Mouse (Mus musculus): Measurements from ENCODE around the gene Dgat2.

Dgat2 gene

DNA sequence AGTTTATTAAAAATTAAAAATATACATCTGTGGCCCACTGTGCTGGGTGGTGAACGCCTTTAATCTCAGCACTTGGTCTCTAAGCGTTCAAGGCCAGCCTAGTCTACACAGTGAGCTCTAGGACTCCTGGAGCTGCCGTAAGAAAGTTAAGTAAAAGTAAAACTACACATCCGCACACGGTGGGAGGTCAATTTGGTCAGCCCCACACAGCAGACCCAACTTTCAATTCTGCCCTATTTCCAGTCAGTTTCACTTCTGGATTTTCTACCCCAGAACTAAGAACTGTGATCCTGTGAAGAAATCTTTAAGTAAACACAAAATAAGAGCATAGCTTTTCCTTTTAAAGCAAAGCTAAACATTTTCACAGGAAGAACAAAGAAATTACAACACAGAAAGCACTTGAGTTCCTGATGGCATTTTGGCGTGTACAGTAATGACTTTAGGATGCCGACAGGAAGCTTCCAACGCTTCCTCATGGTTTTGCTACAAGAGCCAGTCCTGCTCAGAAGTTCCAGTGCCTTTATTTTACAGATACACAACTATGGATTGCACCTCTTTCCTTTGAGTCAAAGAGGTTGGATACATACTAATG, 48.6 kb downstream of the Dgat2 start:
- DNase-seq = no peak

DNA sequence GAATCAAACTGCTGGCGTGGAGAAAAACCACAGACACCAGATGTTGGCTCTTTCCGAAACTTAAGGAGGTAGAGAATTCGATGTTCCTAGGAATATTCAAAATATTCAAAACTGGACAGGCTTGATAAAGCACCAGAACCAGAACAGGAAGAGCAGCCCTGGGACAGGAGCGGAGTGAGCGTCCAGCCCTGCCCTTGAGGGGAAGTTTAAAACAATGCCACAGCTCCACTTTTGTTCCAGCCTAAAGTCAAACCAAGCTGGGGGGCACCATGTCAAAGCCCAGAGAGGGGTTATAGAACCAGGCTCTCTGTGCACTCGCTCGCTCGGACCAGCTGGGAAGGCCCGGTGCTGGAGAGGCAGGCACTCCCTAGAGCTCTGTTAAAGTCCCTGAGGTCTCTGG, 49.9 kb downstream of the Dgat2 start:
- no peak for DNase-seq

DNA sequence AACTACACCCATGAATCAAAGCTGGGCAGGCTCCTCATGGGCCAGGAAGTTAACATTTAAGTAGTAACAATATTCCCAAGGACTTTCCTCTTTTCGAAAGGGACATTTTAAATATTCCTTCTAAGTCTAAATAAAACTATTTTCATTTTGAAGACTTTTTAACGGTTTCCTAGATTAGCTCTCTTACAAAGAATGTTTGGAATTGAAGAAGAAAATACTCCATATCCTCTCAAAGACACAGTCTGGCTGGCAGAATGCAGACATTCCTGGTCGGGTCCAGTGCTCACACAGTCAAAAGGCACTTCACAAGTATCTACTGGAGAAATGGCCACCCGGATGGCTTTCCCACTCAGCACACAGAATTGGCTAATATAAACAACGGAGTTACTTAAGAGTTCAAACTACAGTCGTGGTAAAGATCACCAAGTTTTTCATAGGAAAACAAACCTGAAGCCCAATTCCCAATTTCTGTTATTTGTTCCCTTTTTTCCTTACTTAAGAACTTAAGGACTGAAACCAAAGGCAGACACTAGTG, 50.6 kb downstream of the Dgat2 start:
- no peak for DNase-seq

DNA sequence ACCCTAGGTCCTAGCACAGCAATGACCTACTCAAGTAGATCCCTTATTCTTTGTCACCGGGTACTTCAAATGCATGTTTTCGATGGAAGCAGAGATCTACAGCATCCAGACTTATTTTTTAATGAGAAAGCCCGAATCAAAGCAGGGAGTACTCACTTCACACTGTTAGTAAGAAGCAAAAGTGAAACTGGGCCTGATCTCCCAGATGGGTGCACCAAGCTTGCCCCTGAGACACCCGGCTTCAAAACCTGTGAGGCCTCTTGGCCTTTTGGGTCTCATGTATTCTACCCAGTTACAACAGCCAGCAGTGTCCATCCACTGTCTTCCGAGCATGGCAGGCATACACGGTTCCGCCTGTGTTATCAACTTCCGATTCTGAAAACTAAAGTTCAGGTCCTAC, 53.6 kb downstream of the Dgat2 start:
- DNase-seq = no peak

DNA sequence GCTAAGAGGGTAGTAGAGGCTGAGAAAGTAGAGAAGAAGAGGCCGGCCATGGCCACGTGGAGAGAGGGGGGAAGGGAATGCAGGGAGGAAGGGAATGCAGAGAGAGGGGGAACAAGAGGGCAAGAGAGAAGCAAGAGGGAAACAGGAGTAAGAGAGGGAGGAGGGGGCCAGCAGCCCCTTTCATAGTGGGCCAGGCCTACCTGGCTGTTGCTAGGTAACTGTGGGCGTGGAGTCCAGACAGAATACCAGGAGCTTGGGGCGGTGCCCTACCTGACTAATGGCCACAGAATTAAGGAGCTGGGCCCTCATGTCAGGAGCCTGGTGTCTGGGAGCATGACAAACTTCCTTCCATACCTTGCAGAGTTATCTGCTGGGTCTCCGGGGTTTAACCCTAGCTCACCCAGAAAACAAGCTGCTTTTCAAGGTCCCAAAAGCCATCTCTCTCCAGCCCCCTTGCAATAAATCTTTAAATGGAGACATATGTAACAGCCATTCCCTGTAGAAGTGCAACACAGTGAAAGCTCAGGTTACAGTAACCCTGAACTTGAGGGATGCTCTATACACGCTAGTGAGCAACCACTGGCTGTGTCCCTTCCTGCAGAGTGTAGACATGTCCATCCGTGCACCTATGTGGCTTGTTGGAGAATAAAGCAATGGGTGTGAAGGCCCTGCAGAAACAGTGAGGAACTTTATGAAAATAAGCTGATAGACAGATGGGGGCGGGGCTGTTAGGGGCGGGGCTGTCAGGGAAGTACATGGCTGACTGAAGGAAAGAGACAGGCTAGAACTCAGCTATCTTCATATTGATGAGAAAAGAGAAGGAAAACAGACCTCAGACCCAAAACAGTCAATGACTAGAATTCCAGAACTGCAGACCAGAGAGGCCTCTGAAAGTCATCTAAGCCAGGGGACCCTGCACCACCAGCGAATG, 54.2 kb downstream of the Dgat2 start:
- no peak for DNase-seq

DNA sequence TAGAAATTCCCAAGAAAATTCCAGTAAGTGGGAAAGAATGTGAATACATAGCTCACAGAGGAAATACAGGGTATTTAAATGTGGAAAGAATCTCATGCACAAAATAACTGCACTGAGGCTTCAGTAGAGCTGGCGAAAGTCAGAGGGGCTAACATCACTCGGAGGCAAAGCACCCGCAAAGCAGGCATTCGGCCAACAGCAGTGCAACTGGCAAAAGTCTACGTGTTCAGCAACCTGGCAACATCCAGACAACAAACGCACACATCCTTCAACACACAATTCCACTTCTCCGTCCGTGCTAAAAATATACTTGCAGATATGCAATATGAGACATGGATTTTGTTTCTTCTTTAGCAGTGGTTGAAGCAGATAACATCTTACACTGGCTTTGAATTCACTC, 56.5 kb downstream of the Dgat2 start:
- DNase-seq = peak in 1 of 2 experiments; percentile 31

DNA sequence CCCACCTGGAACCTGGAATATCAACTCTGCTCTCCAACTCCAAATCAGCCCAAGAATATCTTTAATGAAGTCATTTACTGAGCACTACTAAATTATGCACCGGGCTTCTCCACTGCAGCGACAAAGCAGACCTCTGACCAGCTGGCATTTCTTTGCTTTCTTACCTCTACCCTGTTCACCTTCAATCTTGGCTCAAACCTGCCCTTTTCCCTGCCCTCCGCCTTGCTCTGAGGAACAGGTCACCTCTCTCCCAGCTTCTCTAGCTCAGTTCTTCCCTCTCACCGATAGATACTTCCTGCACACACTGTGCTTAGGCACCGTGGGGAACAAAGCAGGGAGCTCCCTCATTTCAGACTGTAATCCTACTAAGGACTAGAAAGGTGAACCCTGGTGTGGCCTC, 59.9 kb downstream of the Dgat2 start:
- DNase-seq = no peak

DNA sequence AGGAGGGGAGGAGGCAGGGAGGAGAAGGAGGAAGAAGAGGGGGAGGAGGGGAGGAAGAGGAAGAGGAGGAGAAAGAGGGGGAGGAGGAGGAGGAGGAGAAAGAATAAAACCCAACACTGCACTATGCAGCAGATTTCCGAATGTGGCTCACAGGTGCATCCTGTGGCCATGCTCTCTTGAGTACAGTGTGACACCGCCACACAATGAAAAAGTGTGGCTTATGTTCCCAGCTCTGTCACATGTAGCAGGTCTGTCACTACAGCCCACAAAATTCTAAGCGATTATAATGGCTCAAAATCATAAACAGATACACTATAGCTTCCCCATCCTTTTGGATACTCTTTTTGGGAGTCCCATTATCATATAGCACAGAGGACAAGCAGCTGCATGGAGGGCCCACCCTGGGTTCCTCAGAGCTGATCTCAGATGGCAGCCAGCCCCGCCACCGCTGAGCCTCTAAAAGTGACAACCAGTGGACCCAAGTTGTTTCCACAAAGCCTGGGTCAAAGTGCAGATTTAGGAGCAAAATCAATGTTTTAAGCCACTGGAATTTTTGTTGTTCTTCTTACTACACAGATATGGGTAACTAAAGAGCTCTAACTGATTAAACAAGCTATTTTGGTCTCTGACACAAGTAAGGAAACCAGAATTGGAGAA, 61.5 kb downstream of the Dgat2 start:
- DNase-seq = no peak

DNA sequence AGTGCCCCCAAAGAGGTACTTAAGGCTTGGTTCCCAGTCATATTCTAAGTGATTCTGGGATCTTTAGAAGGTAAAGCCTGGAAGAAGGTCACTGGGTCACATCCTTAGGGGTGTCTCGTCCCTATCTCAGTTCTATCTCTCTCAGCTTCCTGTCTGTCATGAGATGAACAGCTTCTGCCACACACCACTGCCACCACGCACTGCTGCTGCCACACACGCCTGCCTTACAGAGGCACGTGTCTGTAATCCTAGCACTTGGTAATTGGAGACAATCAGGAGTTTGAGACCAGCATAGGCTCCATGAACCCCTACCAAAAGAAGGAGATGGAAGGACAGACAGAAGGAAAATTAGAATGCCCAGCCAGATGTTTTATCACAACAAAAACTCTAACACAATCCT, 62.4 kb downstream of the Dgat2 start:
- no peak for DNase-seq

DNA sequence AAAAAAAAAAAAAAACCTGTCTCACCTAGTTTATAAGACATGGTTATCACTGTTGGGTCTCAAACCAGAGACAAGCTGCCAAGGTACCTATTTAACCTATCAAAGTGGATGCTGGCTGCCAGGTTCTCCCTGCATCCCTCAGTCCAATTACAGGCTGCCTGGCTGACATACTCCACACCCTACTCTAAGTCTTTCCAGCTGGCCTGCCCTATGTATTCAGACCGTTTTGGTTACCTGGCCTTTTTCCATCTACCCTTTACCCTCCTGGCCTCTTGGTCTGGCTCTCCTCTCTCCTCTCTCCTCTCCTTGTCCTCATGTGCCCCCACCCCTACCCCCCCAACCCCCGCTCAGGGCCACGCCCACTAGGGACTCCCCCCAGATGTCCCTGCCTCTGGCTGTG, 65.7 kb downstream of the Dgat2 start:
- DNase-seq = no peak

DNA sequence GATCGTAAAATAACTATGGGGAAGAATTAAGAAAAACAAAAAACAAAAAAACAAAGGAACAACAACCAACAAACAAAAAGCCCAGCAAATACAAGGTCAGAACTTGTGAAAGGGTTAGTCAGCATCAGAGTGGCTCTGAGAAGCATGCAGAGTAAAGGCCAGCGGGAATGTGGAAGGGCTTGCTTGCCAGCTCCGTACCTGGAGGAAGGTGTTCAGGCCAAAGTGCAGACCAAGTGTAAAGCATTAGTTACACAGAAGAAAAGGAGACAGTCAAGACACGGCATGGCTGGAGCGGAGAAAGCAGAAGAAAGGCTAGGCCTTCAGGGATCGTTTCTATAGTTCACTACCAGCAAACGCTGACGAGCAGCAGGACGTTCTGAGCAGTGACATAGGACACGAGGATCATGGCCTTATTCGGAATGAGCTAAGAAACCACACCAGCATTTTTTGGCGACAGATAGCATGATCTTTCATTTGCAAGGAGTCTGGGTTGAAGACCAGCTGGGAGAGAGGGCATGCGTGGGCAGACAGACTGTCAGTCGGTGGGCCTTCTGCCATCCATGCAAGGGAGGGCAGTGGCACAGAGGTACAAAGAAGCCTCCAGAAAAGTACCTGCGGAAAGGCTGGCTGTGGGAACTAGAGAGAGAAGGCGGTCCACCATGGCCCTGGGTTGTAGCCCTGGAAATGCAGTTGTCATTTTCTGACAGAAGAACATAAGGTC, 68.4 kb downstream of the Dgat2 start:
- peak; percentile 68 to 75 for DNase-seq

DNA sequence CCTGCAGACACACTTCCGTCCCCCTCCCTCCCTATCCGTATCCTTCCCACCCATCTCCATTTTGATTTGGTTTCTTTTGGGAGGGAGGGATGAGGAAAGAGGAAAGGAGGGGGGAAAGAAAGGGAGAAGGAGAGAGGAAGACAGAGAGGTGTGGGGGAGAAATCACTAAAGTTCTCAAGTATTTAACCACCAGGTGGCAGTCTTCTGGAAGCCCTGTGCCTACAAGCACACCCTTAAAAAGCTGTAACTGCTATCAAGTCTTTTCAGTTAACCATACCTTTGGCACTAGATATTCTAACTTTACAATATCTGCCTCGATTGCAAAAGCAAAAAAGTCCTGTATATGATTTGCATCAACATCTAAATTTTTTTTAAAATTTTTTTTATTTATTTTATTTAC, 75.0 kb downstream of the Dgat2 start:
- DNase-seq = peak in 1 of 2 experiments; percentile 28

DNA sequence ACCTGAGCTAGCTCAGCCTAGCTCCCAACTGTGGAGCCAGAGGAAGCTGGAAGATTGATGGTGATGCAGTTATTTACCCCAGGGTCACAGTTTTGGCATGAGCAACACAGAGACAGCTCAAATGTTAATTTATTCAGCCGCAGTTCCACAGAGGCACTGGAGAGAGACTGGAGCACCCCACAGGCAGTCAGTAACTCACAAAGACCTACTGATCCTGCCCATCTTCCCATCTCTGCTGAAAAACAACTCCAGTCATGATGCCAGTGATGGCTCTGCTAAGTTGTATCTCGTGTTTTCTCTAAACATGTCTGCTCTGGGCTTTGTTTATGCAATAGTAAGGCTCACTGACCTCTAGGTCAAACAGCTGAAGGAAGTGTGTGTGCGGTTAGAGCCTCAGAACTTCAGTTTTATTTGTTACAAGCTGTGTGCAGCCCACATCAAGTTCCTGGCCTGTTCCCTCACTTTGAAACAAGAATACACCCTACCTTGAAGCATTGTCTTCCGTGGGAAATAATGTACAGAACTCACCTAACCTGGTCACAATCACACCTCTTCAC, 75.7 kb downstream of the Dgat2 start:
- DNase-seq = no peak
